Mouse (Mus musculus) kidney, postnatal 0 days (tissue): ENCODE measurements at regions not wholly inside any gene's neighbourhood (a gene's known extent, or its start where the extent isn't known, plus 50 kb on each side); places are given as distances from the start of the nearest gene placed in this dataset.
"Not testable (repeated sequence)": the region's sequence is repeated elsewhere in the genome, so short reads cannot be mapped to it uniquely, and the experiment has no call there.

Source experiments
- ATAC-seq: fragments of 200-750 bp; cut with Nextera tagmentation; replicated peaks from 2 replicates; pipeline ENCODE4 v1.8.0; 2017; ENCODE audit warnings: low read depth, moderate number of reproducible peaks, moderate TSS enrichment, moderate library complexity; ENCODE audit not compliant: low FRiP score
- DNase-seq: peaks from one replicate; pipeline ENCODE4 v3.0.0-alpha.2; 2016; ENCODE audit warnings: low spot score
- H3K27ac ChIP-seq: fragments of 300-500 bp; sonication (generic); 2 replicates; pipeline ENCODE4 v1.5.1; 2014; ENCODE audit warnings: mild to moderate bottlenecking
- H3K27me3 ChIP-seq: fragments of 300-500 bp; sonication (generic); 2 replicates; pipeline ENCODE4 v1.6.1; 2014; ENCODE audit warnings: low read length, mixed read lengths; ENCODE audit not compliant: insufficient read depth
- H3K36me3 ChIP-seq: fragments of 300-500 bp; sonication (generic); 2 replicates; pipeline ENCODE4 v1.6.1; 2014; ENCODE audit warnings: low read length, mixed read lengths; ENCODE audit not compliant: insufficient read depth
- H3K4me1 ChIP-seq: fragments of 300-500 bp; sonication (generic); replicated peaks from 2 replicates; pipeline ENCODE4 v1.6.1; 2014; ENCODE audit warnings: antibody characterized with exemption, low read length, mixed read lengths; ENCODE audit not compliant: insufficient read depth
- H3K4me2 ChIP-seq: fragments of 300-500 bp; sonication (generic); 2 replicates; pipeline ENCODE4 v1.6.1; 2014; ENCODE audit warnings: mild to moderate bottlenecking, low read length, moderate library complexity, mixed read lengths
- H3K4me3 ChIP-seq: fragments of 300-500 bp; sonication (generic); replicated peaks from 2 replicates; pipeline ENCODE4 v1.5.1; 2014; ENCODE audit warnings: low read depth, low read length
- H3K9ac ChIP-seq: fragments of 300-500 bp; sonication (generic); 2 replicates; pipeline ENCODE4 v1.6.1; 2014; ENCODE audit warnings: low read depth, low read length
- H3K9me3 ChIP-seq: fragments of 300-500 bp; sonication (generic); replicated peaks from 2 replicates; pipeline ENCODE4 v1.6.1; 2016; ENCODE audit warnings: low read length, inconsistent platforms, mixed read lengths
- CTCF ChIP-seq: IDR thresholded peaks from 2 replicates; pipeline ENCODE4 v1.5.1; 2016; ENCODE audit warnings: antibody characterized with exemption, low read depth, mild to moderate bottlenecking, moderate library complexity
- WGBS: fragments of 180-500 bp; shearing (Covaris S2); extraction: QIAGEN DNeasy Blood & Tissue Kit; methylation state at CpG from one replicate; pipeline ENCODE4 v1.1.7; 2014; 5-methylcytosine and 5-hydroxymethylcytosine counted together

DNA sequence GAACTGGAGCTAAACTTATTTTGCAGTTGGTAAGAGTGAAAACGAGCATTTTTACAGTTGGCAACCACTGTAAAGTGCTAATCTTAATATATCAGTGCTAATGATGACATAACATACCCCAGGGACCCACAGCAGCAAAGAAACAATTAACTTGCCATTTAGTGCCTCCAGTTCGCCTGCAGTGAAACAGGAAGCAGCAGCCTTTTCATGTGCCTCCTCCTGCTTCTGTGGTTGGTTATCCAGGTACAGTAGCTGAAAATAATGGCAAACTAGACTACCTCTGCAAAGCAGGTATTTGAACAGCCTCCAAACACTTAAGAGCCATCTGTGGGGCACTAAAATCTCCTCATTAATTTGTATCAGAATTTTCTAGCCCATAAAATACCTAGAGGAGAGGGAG is 584.8 kb upstream of the Pfkp start:
- Histone ChIP-seq H3K9me3 (no peaks in the 10 kb centered on the region), H3K4me1 (no peaks in the 10 kb centered on the region), H3K27me3 (no peaks in the 10 kb centered on the region), H3K4me2 (no peak overlapping the region), H3K9ac (no peak overlapping the region), H3K36me3 (no peaks in the 10 kb centered on the region), H3K27ac (no peak overlapping the region), H3K4me3 (no peak overlapping the region)
- DNase-seq, result no peak
- WGBS, result 8% methylated on average over 2 of the region's 2 CpGs
- no peak for TF ChIP-seq CTCF
- no peak for ATAC-seq

DNA sequence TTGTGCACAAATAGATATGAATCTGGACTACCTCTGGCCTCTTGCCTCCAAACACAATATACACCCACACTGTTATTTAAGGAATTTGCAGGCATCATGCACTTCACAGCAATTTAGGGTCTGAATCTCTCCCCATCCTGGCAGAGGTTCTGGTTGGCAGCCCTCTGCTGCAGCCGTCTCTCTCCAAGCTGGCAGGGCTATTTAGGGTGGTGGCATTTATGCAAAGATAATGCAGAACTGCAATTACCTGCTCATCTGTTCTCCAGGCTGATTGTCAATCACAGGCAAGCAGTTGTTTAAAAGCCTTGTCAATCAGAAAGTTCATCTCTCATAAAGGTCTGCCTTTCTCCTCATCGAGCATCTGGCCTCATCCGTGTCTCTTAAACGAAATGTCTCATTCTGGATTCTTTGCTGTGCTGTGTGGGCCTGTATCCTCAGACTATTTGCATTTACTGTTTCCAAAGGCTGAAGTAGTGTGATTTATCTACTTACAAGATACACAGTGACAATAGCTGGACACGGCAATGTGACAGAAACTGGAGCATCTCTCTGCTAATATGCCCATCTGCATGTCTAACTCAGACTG is 558.1 kb upstream of the Pfkp start:
- DNase-seq, result no peak
- Histone ChIP-seq H3K27ac (no peak overlapping the region), H3K9me3 (no peaks in the 10 kb centered on the region), H3K4me3 (no peak overlapping the region), H3K27me3 (no peaks in the 10 kb centered on the region), H3K36me3 (no peaks in the 10 kb centered on the region), H3K9ac (no peak overlapping the region), H3K4me2 (no peak overlapping the region), H3K4me1 (no peaks in the 10 kb centered on the region)
- ATAC-seq, result no peak
- WGBS, result 81% methylated on average over 5 of the region's 5 CpGs
- TF ChIP-seq CTCF, result no peak

DNA sequence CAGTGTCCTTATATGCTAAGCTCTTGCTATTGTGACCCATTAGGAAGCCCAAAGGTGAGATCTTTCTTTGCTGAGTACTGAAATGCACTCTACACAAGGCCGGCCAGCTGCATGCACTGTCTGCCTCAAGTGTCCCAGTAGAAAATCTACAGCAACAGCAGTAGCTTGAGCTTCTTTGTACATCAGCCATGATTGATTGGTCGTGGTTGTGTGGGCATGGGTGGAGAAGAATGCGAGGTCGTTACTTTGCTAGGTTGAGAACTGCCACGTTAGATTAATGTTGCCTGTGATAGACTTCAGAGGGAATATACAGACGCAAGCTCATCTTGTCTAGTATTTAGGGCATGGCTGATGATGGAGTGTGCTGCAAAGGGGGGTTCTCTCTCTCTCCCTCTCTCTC is 547.4 kb upstream of the Pfkp start:
- Histone ChIP-seq H3K27ac (no peak overlapping the region), H3K4me2 (no peak overlapping the region), H3K9me3 (no peaks in the 10 kb centered on the region), H3K4me1 (no peaks in the 10 kb centered on the region), H3K27me3 (no peaks in the 10 kb centered on the region), H3K9ac (no peak overlapping the region), H3K4me3 (no peak overlapping the region), H3K36me3 (no peaks in the 10 kb centered on the region)
- 48% methylated on average over 6 of the region's 6 CpGs for WGBS
- DNase-seq (peak; percentile 12), ATAC-seq (peak; percentile 33; the same call in 1 of the 2 replicates)
- no peak for TF ChIP-seq CTCF

DNA sequence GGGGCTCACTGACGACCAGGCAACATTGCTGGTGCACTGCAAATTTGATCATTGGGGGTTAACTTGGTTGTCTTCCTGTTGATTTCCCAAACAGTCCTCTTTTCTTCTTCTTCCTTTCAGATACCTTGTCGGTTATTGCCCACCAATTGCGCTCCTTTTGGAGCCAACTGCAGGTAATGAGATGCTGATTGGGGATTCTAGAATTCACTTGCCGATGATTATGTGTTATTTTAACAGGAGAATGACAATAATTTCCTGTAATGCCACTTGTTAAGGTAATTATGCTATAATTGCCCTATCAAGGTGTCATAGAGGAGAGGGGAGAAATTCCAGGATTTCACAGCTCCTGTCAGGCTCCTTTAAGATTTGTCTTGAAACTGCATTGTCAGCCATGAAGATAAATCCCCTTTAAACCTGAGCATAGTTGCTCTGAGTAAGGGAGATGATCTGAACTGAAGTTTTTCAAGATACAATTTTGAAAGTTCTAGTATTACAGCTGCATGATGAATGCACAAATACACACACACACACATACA is 533.7 kb upstream of the Pfkp start:
- DNase-seq (no peak), ATAC-seq (no peak)
- Histone ChIP-seq H3K4me2 (no peak overlapping the region), H3K27ac (no peak overlapping the region), H3K27me3 (no peaks in the 10 kb centered on the region), H3K9me3 (no peaks in the 10 kb centered on the region), H3K4me3 (no peak overlapping the region), H3K36me3 (no peaks in the 10 kb centered on the region), H3K9ac (no peak overlapping the region), H3K4me1 (no peaks in the 10 kb centered on the region)
- 38% methylated on average over 4 of the region's 4 CpGs for WGBS
- no peak for TF ChIP-seq CTCF

DNA sequence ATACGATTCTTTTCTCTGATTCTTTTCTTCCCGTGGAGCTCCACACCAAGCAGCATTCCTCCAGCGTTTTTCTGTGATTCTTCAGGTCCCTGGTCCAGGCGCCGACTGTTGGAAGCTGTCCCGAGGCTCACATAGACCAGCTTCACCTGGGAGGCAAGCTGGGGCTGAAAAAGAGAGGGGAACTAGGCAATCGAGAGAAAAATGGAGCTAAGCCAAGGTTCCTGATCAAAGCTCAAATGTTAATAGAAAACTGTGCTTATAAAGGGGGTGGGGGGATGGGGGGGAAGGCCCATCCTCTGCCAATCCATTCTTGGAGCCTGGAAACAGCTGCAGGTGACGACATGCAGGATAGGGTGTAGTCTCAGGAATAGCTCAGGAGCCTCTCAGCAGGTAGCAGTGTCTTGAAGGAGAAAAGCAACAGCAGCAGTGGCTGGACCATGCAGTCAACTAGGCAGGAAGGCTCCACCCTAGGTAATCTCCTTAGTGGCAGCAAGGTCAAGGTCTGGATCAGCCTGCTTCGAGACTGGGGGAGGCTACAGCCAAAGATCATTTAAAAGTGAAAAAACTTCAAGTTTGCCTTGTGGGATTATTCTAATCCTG is 527.1 kb upstream of the Pfkp start:
- H3K36me3 ChIP-seq, result no peaks in the 10 kb centered on the region
- ATAC-seq (no peak), DNase-seq (no peak)
- no peaks in the 10 kb centered on the region for H3K9me3 ChIP-seq
- H3K4me1 ChIP-seq, result no peaks in the 10 kb centered on the region
- no peak overlapping the region for H3K4me2 ChIP-seq
- H3K4me3 ChIP-seq, result no peak overlapping the region
- no peak overlapping the region for H3K27ac ChIP-seq
- no peak for TF ChIP-seq CTCF
- H3K9ac ChIP-seq, result no peak overlapping the region
- no peaks in the 10 kb centered on the region for H3K27me3 ChIP-seq
- 66% methylated on average over 9 of the region's 9 CpGs for WGBS

DNA sequence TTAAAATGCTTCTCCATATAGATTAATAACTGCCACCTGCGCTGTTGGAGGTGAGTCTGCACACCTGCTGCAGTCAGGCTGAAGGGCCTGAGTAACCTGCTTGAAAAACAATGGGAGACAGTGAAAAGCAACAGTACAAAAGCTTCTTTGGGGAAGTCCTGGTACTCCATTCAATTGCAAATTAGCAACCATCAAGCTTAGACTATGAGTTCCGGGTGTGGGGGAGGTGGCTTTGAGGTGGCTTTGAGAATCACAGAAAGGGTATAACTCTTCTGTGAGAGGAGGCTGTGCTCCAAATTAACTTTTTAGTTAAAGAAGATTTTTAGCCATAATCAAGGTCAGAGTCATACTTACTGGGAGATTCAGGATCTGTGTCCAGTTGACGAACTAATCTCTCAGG is 521.5 kb upstream of the Pfkp start:
- WGBS, result 86% methylated on average over 3 of the region's 3 CpGs
- H3K27ac ChIP-seq, H3K9me3 ChIP-seq, H3K4me3 ChIP-seq, H3K36me3 ChIP-seq, H3K27me3 ChIP-seq, H3K4me1 ChIP-seq, DNase-seq, ATAC-seq, H3K4me2 ChIP-seq, H3K9ac ChIP-seq: not testable (repeated sequence)
